Mouse (Mus musculus) urinary bladder, postnatal 4 days (tissue): Measurements from ENCODE around the gene Ppp1r14d.

Source experiments
- DNase-seq, 2 experiments: peaks; one replicate each; pipeline ENCODE4 v3.0.0; 2021 to 2022; ENCODE audit warnings: low spot score in 2 of 2

Ppp1r14d gene

DNA sequence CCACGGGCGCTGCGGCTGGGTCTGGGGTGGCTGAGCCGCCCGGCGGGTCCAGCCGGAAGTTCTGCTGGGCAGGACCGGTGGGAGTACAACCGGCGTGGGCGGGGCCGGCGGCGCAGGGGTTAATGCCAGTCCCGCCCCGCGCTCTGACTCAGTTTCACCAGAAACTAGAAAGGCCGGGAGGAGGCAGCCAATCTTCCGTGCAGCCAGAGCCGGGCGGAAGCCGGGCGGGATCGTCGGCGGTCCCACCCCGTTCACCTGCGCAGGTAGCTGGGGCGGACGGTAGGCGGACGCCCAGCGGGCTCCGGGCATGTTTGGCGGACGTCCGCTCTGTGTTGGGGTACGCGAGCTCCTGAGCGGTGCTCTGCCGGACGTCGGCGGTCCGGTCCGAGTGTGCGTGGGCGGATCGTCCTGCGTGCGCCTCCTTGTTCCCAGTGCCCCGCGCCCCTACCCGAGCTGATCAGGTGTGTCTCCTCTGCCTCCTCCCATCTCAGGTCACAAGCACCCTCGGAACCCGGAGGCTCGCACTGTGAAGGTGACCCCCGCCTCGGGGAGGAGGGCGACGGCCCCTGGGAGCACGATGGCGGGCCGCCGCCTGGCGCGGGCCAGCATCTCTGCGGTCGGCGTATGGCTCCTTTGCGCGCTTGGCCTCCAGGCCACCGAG, 7.6 kb upstream of the Ppp1r14d start, which contains the start of gene Spint1:
Spint1 (plus strand) TSS at position 153 of the 661 bp plus-strand sequence.
- DNase-seq, result peak in 1 of 2 experiments; percentile 57

DNA sequence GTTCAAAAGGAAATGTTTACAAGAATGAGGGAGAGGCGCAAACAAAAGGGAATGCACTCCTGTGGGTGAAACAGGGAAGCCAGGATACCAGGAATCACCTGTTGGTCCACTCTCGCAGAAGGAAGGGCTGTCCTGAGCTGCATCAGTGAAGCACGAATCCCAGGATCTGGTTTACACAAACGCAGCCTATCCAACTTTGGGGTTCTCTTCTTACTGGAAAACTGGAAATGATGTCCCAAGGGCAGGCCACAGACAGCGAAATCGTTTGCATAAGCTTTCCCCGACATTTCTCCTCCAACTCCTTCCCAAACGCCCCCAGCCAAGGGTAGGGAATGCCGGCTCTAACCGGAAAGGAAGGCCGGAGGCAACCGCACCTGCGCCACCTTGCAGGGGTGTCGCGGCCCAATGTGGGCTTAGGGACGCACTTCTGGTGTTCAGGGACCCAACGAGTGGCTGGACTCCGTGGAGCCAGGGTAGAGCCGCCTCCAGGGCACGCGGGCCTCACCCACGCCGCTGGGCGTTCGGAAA, 7.0 kb upstream of the Ppp1r14d start:
- no peak for DNase-seq

DNA sequence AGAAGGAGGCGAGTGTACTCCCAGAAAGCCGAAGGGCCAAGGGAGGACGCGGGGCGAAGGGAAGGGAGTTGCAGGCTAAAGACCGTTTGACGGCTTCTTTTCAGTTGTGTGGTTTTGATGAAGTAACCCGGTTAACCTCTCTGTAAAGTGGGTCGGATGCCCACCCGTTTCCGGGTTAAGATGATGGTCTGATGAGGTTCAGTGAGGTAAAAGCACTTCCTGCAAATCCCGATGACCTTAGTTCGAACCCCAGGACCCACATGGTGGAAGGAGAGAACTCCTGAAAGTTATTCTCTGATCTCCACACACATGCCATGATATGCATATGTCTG, 20.6 kb downstream of the Ppp1r14d start:
- DNase-seq, result no peak

DNA sequence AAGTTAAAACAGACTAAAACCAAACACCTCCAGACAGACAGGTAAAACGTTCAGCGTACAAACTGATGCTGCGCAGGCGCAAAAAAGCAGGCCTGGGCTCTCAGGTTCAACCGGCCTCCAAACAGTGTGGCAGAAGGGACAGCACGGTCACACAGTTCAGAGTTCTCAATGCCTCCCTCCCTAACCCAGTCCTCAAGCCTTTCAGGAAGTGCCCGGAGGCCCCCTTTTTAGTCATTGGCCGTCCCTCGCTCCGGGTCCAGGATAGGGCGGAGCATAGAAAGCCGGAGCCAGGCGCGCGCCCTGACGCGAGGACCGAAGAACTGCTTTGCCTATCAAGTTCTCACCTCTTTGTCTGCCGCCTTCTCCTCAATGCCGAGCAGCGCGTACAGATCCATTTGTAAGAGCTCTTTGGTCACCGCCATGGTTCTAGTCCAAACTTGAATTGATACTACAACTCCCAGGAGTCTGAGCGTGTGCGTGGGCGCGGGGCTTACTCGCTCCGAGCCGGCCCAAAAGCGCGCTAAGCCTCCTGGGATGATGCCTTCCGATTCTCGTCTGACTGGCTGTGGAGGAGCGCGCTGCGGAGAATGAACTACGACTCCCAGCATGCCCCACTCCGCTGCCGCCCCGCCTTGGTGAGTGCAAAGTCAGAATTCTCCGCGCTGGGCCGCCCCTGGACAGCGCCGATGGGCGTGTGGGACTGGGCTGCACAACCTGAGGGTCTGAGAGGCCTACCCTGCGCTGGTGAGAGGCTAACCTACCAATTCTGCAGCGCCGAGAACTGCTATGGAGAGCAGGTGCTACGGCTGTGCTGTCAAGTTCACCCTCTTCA, 21.1 kb downstream of the Ppp1r14d start, which contains the start of the genes Zfyve19 and Dnajc17:
Zfyve19 (plus strand) TSS at position 274 of the 832 bp plus-strand sequence.
Dnajc17 (minus strand) TSS at position 452 of the 832 bp plus-strand sequence.
- peak; percentile 92 to 95 for DNase-seq

DNA sequence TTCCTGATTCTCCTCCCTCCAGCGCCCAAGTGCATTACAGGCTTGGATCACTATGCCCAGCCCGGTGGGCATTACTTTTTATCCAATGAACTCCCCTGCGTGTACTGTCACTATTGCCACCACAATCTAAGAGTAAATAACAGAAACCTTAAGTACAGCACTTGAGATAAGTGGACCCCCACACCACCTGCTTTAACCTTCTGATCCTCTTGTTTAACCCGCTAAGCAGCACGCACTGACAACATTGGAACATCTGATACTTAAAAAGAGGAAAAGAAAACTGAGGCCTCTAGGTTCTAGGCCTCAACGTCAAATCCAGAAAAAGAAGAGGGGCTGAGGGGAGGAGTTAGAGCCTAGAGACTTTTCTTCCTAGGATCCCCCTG, 21.8 kb downstream of the Ppp1r14d start:
- no peak for DNase-seq

DNA sequence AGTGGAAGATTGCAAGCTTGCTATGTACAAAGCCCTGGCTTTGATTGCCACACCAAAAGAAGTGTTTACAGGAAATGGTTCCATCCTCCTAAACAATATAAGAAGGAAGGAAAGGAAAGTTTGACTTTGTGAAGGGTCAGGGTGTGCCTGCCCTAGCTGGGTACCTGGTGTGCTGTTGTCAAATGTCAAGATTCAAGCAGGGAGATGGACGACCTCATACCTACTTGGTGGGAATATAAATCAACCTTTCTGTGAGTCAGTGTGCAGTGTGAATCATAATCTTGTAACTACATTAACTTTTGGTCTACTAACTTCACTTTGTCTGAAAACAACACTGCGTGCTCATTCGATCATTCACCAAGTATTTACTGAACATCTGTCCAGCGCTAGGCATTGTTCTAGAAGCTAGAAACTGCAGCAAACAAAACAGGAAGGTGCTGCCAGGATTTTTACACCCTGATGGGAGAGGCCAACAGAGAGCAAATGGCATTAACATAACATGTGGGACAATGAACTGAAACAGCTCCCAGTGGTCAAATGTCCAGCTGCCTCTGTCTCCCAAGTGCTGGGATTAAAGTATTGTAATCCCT, 25.7 kb downstream of the Ppp1r14d start:
- DNase-seq, result no peak

DNA sequence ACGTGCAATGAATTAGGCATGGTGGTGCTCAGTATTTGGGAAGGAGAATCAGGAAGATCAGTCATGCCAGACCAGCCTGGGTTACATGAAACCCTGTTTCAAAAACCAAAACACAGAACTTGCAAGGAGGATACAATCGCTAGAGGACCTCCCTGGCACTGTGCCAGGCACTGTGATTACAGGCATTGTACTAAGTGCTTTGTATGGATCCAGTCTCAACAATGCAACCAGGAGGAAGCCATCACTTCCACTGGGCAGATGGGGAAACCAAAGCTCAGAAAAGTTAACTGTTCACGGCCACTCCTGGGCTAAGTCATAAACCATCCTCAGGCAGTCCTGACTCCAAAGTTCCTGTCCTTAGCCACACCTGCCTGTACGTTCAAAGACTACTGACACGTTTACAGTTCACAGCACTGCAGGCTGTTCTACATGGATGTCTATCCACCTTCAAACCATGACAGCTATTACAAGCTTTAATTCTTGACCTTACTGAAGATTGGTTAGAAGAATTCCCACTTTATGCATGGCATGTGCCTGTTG, 26.7 kb downstream of the Ppp1r14d start:
- peak in 1 of 2 experiments; percentile 68 for DNase-seq

DNA sequence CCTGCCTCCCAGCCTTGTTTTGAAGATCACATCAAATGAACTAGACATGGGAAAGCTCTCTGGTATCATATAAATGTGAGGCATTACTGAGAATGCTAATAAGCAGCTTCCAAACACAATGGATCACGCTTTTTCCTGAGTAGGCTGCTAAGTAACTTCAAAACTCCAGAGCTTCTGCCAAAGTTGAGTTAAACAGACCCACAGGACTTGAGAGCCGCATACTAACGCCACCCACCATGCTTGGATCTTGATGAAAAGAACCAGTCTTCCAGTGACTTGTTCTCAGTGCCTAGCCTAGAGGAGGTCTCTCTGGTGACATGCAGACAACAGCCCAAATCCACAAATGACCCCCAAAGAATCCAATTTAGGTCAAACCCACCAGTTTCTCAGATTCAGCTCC, 30.8 kb downstream of the Ppp1r14d start:
- DNase-seq, result no peak

DNA sequence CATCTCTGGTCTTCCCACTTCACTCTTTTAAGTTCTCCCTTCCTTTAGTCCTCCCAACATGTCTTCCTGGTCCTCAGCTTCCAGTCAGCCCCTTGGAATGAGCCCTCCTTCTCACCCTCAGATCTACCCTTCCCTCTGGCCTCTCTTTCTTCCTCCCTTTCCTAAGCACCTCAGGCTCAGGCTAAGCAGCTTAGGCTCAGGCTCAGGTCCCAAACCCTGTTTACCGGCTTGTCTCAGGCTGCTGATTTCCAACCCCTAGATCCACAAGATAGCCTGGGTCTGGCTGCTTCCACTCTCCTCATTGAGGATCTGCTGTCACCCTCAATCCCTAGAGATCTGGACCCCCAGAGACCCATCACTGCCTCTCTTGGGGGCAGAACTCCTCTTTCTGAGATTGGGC, 31.7 kb downstream of the Ppp1r14d start:
- DNase-seq, result no peak

DNA sequence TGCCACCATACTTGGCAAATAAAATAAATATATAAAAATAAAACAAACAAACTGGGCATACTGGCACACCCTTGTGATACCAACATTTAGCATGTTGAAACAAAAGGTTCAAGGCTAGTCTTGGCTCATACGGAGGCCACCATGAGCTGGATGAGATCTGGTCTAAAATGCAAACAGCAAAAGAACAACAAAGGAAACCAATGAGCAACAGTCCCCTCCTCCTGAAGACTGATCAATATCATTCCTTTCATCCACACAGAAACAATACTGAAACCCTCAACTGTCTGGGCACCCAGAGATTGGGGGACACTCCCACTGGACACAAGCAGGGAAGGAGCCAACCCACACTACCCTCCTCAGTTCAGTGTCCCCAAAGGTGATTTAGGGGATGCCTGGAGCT, 32.2 kb downstream of the Ppp1r14d start:
- DNase-seq, result no peak

DNA sequence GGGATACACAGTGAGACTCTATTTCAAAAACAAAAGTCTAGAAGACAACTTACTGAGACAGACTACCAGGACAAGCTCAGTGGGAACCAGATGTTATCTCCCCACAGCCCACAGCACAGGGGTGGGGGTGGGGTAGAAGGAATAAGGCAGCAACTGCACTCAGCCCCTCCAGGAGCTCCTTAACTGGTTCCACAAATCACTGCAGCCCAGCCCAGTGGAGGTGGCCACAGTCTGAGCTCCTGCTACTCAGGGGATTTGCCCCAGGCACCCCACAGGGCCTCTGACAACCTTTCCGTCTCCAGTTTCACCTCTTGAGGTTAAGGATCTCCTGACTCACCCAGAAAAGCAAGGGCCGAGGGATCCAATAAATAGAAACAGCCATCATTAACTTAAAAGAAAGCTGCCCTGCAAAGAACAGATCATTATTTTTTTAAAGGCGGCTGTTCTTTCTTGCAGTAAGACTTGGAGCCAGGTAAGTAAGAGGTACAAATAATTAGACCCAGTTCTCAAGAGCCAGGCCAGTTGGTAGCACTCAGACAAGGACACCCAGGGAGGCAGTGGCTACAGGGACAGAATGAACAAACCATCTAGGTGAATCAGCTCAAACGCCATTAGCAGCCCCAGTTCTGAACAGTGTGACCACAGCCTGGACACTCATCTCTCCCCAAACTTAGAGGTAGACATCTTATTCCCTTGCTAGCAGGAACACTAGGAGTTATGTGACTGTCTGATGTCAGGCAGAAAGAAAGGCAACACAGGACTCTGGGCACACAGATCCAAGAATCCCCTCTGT, 33.2 kb downstream of the Ppp1r14d start:
- no peak for DNase-seq

DNA sequence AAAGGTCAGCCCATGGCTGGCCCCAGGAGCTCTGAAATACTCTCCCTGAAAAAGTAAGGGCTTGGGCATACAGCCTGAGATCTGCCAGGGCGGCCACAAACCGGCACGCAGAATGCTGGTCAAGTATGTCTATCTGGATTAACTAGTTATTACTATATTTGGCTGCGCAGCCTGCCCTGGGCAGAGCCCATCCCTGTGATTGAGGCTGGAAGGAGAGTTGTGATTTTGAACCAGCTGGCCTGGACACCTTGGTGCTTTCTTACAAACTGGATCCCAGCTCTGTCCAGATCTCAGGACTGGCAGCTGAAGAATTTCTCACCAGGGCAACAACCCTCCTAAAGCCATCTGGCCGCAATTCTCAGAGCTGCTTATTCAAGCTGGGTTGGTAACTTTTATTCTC, 35.6 kb downstream of the Ppp1r14d start:
- DNase-seq, result no peak

DNA sequence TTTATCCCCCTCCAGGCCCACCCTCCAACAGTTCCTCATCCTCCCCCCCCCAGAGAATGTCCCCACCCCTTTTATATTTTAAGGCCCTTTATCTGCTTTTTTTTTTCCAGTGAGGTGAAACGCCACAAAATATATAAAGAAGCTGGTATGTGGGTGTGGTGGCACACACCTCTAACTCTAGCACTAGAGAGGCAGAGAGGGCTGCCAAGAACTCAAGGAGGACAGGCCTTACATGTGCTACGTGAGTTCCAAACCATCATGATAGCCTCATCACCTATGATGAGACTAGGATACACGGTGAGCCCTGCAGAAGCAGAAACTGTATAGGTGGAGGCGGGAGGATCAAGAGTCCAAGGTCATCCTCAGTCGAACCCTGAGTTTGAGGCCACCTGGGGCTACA, 38.7 kb downstream of the Ppp1r14d start:
- DNase-seq, result no peak

DNA sequence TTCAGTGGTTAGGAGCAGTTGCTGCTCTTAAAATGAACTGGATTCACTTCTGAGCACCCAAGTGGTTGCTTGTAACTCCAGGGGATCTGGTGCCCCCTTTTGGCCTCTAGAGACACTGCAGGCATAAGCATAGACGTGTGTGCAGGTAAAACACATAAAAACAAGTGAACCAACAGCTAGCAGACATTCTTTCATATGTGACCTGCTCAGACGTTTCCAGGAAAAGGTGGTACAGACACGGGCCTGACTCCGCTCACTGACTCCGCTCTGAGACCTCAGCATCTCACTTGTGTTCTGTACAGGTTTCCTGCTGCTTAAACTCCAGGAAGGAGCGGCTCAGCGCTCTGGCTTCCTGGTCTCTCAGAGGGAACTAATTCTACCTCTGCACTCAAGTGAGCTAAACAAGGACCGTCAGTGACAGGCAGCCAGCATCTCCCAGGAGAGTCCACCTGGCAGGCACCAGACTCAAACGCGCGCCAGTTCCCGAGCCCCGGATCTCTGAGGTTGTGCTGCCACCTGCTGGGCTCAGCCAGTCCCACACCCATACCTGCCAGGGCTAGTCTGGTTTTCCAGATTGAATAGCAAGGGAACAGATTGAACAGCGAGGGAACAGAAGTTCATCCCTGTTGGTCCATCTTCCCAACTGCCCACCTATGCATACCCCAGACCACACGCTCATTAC, 40.5 kb downstream of the Ppp1r14d start:
- peak; percentile 65 to 87 for DNase-seq

DNA sequence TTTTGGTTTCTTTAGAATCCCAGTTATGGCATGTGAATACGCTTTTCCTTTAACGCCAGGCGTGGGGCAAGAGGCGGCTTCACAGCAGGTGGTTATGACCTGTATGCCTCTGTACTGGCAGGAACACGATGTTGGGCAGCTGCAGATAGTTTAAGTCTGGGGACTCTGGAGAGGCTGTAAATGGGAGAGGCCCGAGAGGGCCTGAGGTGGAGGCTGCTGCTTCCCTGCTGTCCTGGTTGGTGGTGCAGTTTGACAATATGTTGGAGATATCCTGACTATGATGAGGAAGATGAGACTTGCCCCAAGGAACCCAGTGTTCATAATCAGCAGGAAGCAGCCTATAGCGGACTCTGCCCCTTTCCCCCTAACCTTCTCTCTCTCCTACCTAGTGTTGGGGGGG, 46.8 kb downstream of the Ppp1r14d start:
- no peak for DNase-seq

DNA sequence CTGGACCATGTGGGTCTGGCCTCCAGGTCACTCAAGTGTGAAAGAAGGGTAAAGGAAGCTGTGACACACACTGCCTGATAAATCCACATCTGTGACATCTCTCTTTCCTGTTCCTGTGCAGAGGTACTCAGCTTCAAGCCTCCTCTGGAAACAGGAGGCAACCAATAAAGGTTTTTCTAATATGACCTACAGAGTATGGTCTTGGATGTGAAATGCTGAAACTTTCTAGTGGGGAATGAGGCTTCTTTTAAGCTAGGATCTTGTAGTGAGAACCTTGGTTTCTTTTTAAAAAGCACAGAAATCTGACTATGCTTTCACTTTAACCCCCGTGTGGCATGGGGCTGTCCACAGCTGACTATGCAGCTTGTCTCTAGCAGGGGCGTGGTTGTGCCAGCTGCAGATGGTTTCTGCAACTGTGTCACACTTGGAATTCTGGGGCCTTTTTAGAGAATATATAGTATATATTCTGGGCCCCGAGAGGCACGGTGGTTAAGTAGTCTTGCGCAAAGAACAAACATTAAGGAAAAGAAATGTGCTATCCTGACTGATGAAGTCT, 52.2 kb downstream of the Ppp1r14d start:
- DNase-seq, result no peak

DNA sequence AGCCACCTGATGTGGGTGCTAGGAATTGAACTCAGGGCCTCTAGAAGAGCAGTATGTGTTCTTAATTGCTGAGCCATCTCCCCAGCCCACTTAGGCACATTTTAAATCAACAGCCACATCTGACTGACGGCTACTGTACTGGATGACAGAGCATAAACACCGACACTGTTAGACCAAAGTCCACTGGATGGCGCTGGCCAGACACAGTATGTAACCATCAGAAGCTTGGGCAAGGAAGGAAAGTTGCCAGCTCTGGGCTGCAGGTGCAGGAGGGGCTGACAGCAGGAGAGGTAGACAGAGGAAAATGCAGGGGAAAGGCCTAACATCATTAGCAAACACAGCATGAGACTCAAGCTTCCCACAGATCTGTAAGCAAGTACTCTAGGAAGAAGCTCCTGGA, 52.9 kb downstream of the Ppp1r14d start:
- no peak for DNase-seq

DNA sequence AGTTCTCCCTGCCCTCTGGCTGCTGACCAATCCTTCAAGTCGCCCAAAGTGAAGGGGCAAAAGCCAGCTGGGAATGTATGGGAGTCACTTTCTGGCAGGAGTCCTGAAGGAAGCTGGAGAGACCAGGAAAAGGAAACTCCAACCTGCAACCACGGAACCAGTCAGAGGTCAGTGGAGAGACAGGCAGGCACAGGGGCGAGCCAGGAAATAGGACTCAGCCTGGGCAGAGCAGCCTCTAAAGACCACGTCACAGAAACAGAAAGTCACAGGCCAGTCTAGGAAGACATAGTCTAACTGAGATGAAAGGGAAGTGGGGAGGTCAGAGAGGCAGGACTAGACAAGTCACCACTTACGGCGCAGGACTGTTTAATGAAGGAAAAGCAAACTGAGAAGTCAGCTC, 54.1 kb downstream of the Ppp1r14d start:
- no peak for DNase-seq

DNA sequence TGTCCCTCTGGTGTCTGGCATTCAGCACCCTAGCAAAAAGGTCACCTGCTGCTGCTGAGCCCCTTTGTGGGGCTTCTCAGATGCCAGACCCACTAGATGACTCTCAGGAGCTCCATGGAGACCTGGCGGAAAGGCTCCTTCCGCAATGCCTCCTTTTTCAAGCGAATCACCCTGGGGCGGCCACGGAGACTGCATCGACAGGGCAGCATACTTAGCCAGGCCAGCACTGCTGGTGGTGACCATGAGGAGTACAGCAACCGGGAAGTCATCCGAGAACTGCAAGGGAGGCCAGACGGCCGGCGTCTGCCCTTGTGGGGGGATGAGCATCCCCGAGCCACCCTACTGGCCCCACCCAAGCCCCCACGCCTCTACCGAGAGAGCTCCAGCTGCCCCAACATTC, 54.8 kb downstream of the Ppp1r14d start:
- DNase-seq, result no peak

DNA sequence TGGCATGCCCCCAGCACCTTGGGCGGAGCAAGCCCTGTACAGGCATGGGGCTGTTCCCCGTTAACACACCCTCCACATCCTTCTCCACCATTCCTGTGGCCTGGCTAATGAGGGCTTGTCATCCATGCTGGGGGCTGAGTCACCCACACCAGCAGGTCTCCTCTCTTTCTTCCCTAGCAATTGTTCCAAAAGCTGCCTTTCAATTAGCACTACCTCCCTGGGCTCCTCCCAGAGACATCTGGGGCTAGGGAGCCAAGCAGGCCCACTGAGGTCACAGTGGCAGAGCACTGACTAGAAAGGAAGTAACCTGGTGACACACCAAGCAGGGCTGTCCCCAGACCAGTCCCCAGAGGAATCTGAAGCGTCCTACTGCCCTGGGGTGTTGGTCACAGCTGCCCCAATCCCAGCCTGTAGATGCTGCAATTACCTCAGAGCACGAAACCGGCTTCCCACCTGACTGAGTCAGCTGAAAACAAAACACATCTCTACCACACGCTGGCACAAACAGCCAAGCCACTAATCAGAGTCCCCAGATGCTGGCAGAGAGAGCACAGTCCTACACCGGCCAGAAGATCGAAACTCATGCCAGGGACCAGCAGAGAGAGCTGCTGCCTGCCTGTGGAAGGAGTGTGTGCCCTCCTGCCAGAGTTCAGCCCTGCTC, 55.6 kb downstream of the Ppp1r14d start, which contains the start of gene Gm14137:
Gm14137 (plus strand) TSS at position 519 of the 661 bp plus-strand sequence.
- DNase-seq, result no peak
